12 mouse cellular contexts compared by ENCODE assay signal in the genomic region with DNA sequence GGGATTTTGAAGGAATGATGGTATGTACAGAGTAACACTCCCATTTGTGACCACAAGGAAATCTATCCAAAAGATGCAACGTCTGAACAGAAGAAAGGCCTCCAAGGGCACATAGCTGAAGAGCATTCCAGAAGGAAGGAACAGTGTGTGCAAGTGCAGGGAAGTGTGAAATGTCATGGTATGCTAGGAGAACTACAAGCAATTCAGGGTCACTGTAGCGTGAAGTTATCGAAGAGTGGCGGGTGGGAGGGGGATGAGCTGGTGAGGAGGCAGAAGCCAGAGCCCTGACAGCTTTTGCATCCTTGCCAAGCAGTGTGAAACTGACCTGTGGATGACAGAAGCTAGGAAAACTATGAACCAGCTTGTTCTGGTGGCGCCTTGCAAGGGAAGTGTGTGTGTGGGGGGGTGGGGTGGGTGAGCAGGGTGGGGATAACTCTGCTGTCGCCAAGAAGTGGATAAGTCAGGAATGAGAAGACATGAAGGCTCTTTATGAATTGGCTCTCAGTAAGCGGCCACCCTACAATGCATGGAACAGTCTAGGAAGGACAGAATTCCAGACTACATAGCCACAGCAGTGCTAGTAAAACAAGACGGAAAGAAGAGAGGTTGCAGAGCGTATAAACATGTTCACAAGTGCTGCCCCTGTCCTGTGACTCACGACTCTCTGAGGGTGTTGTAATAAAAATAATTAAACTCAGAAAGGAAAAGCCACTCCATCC.
DNase-seq lines count a peak whose midpoint lies in the region; ATAC-seq and TF ChIP-seq lines count a peak whose summit lies in the region.
"Had no signal": no experiment of that assay in that cellular context is flagged by ENCODE, and none has a peak within 500 bp of the region (broad histone marks: within the 10 kb centered on the region; RNA-seq: fewer than 3 reads in every experiment).

No protein-coding gene starts in this region.

- CTCF ChIA-PET in Patski (lab: Charles Lee): interaction anchor here (0.9 kb wide), 1 partner anchor 9 kb away, joined by 3 read pairs; no protein-coding TSS in a partner anchor

- peak; percentile 87 for ATAC-seq in Patski
- peak; percentile 80 for ATAC-seq in hindbrain, embryonic 16.5 days
- no peak for ATAC-seq in activated CD4-positive, CD25-positive, alpha-beta regulatory T cell, adult 4 months
- ATAC-seq in intestine, embryonic 15.5 days: no peak

- TF ChIP-seq CTCF in Patski (IDR thresholded peaks at IDR 0.05): no peak

- no peak overlapping the region for H3K27ac ChIP-seq in hindbrain, embryonic 16.5 days (ENCODE audit: low read depth, low read length)
- H3K27ac ChIP-seq in intestine, embryonic 15.5 days: no peak overlapping the region
- H3K27ac ChIP-seq: layer of hippocampus, adult 2 months; liver, embryonic 14.5 days had no signal

- H3K4me1 ChIP-seq in hindbrain, embryonic 16.5 days (ENCODE audit: control insufficient read depth, insufficient read depth, low read depth, low read length): peaks cover under 1% of the 10 kb centered on the region; the same call in 1 of the 2 replicates
- H3K4me1 ChIP-seq in intestine, embryonic 15.5 days (replicated peaks): no peaks in the 10 kb centered on the region

- H3K27me3 ChIP-seq in Patski: no peaks in the 10 kb centered on the region
- no peaks in the 10 kb centered on the region; the same call in 1 of the 2 replicates for H3K27me3 ChIP-seq in hindbrain, embryonic 16.5 days (replicated peaks; ENCODE audit: control insufficient read depth, insufficient read depth, low read length)
- H3K27me3 ChIP-seq in intestine, embryonic 15.5 days (replicated peaks): no peaks in the 10 kb centered on the region

- no peak overlapping the region for H3K4me2 ChIP-seq in hindbrain, embryonic 16.5 days (ENCODE audit: low read length)
- no peak overlapping the region for H3K4me2 ChIP-seq in intestine, embryonic 15.5 days (replicated peaks)
- H3K4me2 ChIP-seq: heart, embryonic 11.5 days had no signal

- no peak overlapping the region for H3K4me3 ChIP-seq in hindbrain, embryonic 16.5 days (ENCODE audit: low read length)
- H3K4me3 ChIP-seq in intestine, embryonic 15.5 days (replicated peaks): no peak overlapping the region
- H3K4me3 ChIP-seq: layer of hippocampus, adult 2 months had no signal

- H3K36me3 ChIP-seq in hindbrain, embryonic 16.5 days (ENCODE audit: control insufficient read depth, insufficient read depth, low read length): no peaks in the 10 kb centered on the region
- no peaks in the 10 kb centered on the region for H3K36me3 ChIP-seq in intestine, embryonic 15.5 days

- in situ Hi-C loops in Patski (cut with MboI; ENCODE audit: low pct_unique_long_range_greater_than_20kb): no loop called here

- no peak overlapping the region for H3K9ac ChIP-seq in hindbrain, embryonic 16.5 days (ENCODE audit: low read depth, low read length)
- no peak overlapping the region for H3K9ac ChIP-seq in intestine, embryonic 15.5 days
- H3K9ac ChIP-seq: liver, embryonic 14.5 days had no signal

- POLR2A ChIA-PET in Patski (lab: Charles Lee): interaction anchor here (0.7 kb wide), 1 partner anchor 482 kb away, joined by 3 read pairs; no protein-coding TSS in a partner anchor

- 38% methylated on average over 10 of the region's 10 CpGs for WGBS in hindbrain, embryonic 16.5 days
- WGBS in intestine, embryonic 15.5 days: 79% methylated on average over 10 of the region's 10 CpGs

- no peak for DNase-seq in Patski (ENCODE audit: low read depth, low spot score)
- DNase-seq in embryo, embryonic 11 days: peak; percentile 60
- DNase-seq in mesoderm, embryonic 11.5 days (ENCODE audit: low read depth, low spot score): peak; percentile 53
- DNase-seq in right cerebral cortex, adult 2 months (ENCODE audit: low spot score in 2 of 2): no peak
- DNase-seq: adrenal gland, adult 8-10 months; cerebellum, adult 2 months had no signal

- no peaks in the 10 kb centered on the region for H3K9me3 ChIP-seq in hindbrain, embryonic 16.5 days (ENCODE audit: control insufficient read depth, low read length)
- no peaks in the 10 kb centered on the region for H3K9me3 ChIP-seq in intestine, embryonic 15.5 days

Comparison
In these comparisons a context has a peak if more than half of its experiments do, and no peak if none do; other contexts are left out.
1. ATAC-seq: peak in Patski (single experiment) and hindbrain, embryonic 16.5 days (single experiment); none in activated CD4-positive, CD25-positive, alpha-beta regulatory T cell, adult 4 months (single experiment) and intestine, embryonic 15.5 days (single experiment).
2. DNase-seq: peak in embryo, embryonic 11 days (single experiment) and mesoderm, embryonic 11.5 days (single experiment); none in Patski (single experiment) and right cerebral cortex, adult 2 months (0 of 2).